Mouse (Mus musculus) neural tube, embryonic 13.5 days (tissue): ENCODE results near the gene Ogfod3. TPM values are rescaled to one million over a fixed set of nuclear protein-coding genes. Genes with fewer than 3 reads are reported as not detected.

Experiments used
- ATAC-seq: fragments of 200-750 bp; cut with Nextera tagmentation; 2 replicates; pipeline ENCODE4 v1.8.0; 2017; ENCODE audit warnings: low read depth, mild to moderate bottlenecking, moderate TSS enrichment, moderate library complexity
- H3K27ac ChIP-seq: fragments of 300-500 bp; sonication (generic); replicated peaks from 2 replicates; pipeline ENCODE4 v1.5.1; 2015; ENCODE audit warnings: moderate library complexity, mild to moderate bottlenecking, inconsistent platforms
- H3K27me3 ChIP-seq: fragments of 300-500 bp; sonication (generic); 2 replicates; pipeline ENCODE4 v1.6.1; 2015; ENCODE audit warnings: mild to moderate bottlenecking, inconsistent platforms
- H3K36me3 ChIP-seq: fragments of 300-500 bp; sonication (generic); 2 replicates; pipeline ENCODE4 v1.6.1; 2015; ENCODE audit warnings: mild to moderate bottlenecking, inconsistent platforms
- H3K4me1 ChIP-seq: fragments of 300-500 bp; sonication (generic); replicated peaks from 2 replicates; pipeline ENCODE4 v1.6.1; 2015; ENCODE audit warnings: inconsistent platforms
- H3K4me2 ChIP-seq: fragments of 300-500 bp; sonication (generic); 2 replicates; pipeline ENCODE4 v1.6.1; 2015; ENCODE audit warnings: inconsistent platforms, mild to moderate bottlenecking, moderate library complexity
- H3K4me3 ChIP-seq: fragments of 300-500 bp; sonication (generic); 2 replicates; pipeline ENCODE4 v1.5.1; 2015; ENCODE audit warnings: mild to moderate bottlenecking, inconsistent platforms
- H3K9ac ChIP-seq: fragments of 300-500 bp; sonication (generic); 2 replicates; pipeline ENCODE4 v1.6.1; 2015; ENCODE audit warnings: moderate library complexity, mild to moderate bottlenecking, inconsistent platforms
- H3K9me3 ChIP-seq: fragments of 300-500 bp; sonication (generic); 2 replicates; pipeline ENCODE4 v1.6.1; 2016; ENCODE audit warnings: inconsistent platforms
- WGBS: fragments of 180-500 bp; shearing (Covaris S2); methylation state at CpG from one replicate; pipeline ENCODE4 v1.1.7; 2015; 5-methylcytosine and 5-hydroxymethylcytosine counted together
- polyA plus RNA-seq: library from polyadenylated mRNA; unstranded; fragments of >200 nt; fragmentation: Nextera tagmentation; extraction: Ambion mirVana; gene quantifications from 2 replicates; pipeline ENCODE4 v1.2.1, GENCODE M21; 2015

Ogfod3 gene
- polyA plus RNA-seq, 1 experiment from 2014 or later = 26.3 TPM

DNA sequence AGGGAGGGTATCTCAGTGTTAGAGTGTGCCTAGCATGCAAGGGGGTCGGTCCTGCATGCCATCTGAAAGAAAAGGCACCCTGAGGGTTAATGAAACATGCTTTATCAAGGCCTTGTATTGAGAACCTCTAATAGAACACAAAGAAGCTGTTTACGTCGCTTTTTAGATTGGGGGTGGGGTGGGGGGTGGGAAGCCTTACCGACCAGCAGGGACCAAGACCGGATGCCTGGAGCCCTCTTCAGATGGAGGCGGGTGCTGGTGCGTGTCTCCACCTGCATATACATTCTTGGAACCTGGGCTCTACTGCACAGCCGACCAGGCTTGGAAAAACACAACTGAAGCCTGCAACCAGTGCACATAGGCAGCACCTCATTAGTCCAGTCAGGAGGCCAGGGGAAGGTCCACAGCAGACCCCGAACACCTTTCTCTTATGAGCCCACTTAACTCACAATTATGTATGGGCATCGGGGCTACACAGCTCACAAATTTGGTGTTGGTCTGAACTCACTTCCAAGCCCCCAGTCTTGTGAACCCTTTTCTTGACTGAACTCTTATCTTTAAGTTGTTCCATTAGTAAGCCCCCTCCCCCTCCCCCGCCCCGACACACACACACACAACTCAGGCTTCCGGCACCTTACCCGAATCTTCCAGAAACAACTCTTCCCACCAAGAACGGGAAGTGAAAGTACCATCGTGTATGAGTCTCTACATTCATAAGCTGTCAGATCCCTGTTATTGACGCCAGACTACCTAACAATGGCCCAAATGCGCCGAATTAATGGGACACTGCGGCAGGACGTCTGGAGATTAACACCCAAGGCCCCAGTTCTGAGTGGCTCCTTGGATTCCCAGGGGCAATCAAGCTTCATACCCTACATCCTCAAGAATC lies 23.9 kb upstream of the Ogfod3 start:
- H3K9me3 ChIP-seq = no peaks in the 10 kb centered on the region
- peaks cover 39% of the 10 kb centered on the region for H3K36me3 ChIP-seq
- H3K4me3 ChIP-seq = peak overlapping the region; percentile 82
- H3K4me1 ChIP-seq = peaks cover 29% of the 10 kb centered on the region
- no peaks in the 10 kb centered on the region for H3K27me3 ChIP-seq
- peak; percentile 27; the same call in 1 of the 2 replicates for ATAC-seq
- 28% methylated on average over 21 of the region's 21 CpGs for WGBS
- H3K4me2 ChIP-seq = peak overlapping the region; percentile 92
- H3K27ac ChIP-seq = peak overlapping the region; percentile 79
- H3K9ac ChIP-seq = peak overlapping the region; percentile 81

DNA sequence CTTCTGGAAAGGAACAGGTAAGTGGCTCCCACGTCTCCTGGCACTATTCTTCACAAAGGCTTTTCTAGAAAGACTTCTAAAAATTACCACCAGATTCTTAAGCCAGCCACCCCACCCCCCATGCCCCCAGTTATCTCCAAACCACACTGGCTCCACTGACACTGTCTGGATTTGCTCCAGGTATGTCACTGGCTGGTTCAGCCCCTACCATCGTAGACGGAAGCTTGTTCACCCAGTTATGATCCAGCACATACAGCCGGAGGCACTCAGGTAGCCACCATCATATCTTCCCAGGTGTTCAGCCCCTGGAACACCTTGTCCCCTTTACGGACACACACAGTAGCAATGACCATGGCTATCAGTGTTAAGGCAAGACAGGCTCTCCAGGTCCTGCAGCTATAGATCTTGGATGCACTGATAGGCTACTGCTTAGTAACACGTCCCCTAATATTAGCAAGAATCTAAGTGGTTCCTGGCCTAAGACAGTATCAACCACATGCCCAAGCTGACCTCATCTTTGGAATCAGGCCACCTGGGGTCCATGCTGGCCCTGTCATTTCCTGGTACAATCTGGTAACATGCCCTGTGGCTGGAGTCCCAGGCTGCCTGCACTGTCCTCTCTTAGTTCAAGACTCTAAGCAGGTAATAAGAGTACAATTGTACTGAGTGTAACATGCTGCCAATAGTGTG lies 17.0 kb upstream of the Ogfod3 start:
- Histone ChIP-seq H3K9me3 (no peaks in the 10 kb centered on the region), H3K9ac (no peak overlapping the region), H3K4me1 (no peaks in the 10 kb centered on the region), H3K27ac (no peak overlapping the region), H3K36me3 (peaks cover 94% of the 10 kb centered on the region), H3K4me2 (no peak overlapping the region), H3K27me3 (no peaks in the 10 kb centered on the region), H3K4me3 (no peak overlapping the region)
- 91% methylated on average over 6 of the region's 6 CpGs for WGBS
- ATAC-seq = no peak

DNA sequence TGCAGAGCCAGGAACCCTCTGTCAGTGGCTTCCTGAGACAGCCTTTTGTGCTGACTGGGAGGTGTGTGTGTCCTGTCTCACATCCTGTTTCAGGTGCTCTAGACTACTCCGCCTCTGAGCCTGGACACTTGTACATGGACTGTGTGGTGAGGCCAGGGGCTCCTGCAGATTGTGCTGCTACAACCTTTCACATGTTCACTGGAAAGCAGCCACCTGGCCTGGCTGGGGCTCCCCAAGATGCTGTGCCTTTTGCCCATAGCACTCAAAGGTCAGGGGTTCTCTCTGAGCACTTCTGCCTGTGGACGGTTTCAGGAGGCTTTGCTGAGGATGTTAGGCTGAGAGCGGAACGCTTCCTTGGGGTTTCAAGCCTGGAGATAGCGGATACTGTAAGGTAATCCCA lies 16.3 kb upstream of the Ogfod3 start:
- no peak overlapping the region for H3K27ac ChIP-seq
- H3K9me3 ChIP-seq = no peaks in the 10 kb centered on the region
- no peak overlapping the region for H3K4me3 ChIP-seq
- ATAC-seq = no peak
- H3K27me3 ChIP-seq = no peaks in the 10 kb centered on the region
- no peak overlapping the region for H3K4me2 ChIP-seq
- WGBS = 91% methylated on average over 5 of the region's 5 CpGs
- no peak overlapping the region for H3K9ac ChIP-seq
- H3K4me1 ChIP-seq = no peaks in the 10 kb centered on the region
- peaks cover 89% of the 10 kb centered on the region for H3K36me3 ChIP-seq

DNA sequence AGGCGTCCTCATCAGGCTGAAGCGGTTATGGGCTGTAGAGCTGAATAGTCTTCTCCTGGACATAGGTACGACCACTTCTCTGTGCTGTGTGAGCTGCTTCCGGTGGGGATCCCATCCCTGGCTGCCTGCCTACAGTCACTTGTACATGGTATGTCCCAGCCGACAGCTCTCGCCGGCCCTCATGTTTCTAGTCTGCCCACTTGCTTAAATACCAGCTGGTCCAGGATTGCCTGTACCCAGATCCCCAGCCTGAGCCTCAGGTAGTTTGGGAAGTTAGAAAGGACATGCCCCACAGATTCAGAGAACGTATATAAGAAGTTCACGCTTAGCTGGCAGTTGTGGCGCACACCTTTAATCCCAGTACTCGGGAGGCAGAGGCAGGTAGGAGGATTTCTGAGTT lies 15.3 kb upstream of the Ogfod3 start:
- no peak overlapping the region for H3K4me2 ChIP-seq
- H3K36me3 ChIP-seq = peaks cover 84% of the 10 kb centered on the region
- H3K27me3 ChIP-seq = no peaks in the 10 kb centered on the region
- H3K4me1 ChIP-seq = no peaks in the 10 kb centered on the region
- 94% methylated on average over 11 of the region's 11 CpGs for WGBS
- no peak overlapping the region for H3K27ac ChIP-seq
- ATAC-seq = no peak
- H3K4me3 ChIP-seq = no peak overlapping the region
- H3K9me3 ChIP-seq = no peaks in the 10 kb centered on the region
- no peak overlapping the region for H3K9ac ChIP-seq

DNA sequence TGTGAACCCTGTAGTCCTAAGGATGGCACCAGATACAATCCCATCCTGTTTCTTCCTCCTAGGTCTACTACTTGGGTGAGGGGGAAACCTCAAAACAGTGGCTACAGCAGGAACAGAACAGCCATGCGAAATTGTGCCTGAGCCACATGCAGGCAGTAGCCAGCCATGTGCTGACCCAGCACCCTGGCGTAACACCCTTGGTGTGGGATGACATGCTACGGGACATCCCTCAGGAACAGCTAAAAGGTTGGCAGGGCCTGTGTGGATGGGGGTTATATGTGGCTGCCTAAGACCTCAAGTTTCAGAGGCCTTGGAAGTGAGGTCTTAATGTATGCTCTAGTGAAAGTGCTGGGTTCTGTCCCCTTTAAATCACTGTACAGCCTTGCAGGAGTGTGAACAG lies 12.3 kb upstream of the Ogfod3 start:
- 95% methylated on average over 3 of the region's 3 CpGs for WGBS
- Histone ChIP-seq H3K4me1 (no peaks in the 10 kb centered on the region), H3K9me3 (no peaks in the 10 kb centered on the region), H3K27ac (no peak overlapping the region), H3K36me3 (peaks cover 57% of the 10 kb centered on the region), H3K4me2 (no peak overlapping the region), H3K4me3 (no peak overlapping the region), H3K9ac (no peak overlapping the region), H3K27me3 (no peaks in the 10 kb centered on the region)
- ATAC-seq = no peak

DNA sequence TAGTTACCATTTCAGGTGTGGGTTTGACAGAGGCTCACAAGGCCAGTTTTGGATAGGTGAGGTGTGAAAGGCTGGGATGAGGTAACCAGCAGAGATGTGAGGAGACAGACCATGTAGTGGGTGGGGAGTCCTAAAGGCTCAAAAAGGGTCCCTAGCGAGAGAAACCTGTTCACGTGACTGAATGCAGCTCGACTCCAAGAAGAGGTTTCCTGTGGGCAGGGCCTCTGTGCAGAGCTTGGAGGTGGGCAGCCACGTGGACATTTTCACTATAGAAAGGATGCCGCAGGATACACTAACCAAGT lies 701 bp downstream of the Ogfod3 start:
- Histone ChIP-seq H3K27ac (peak overlapping the region; percentile 88), H3K36me3 (0 out of 2 replicates have a peak, but pooled peaks cover 12% of the 10 kb centered on the region), H3K4me2 (peak overlapping the region; percentile 76), H3K9ac (peak overlapping the region; percentile 86), H3K9me3 (no peaks in the 10 kb centered on the region), H3K4me1 (peaks cover 16% of the 10 kb centered on the region), H3K27me3 (no peaks in the 10 kb centered on the region), H3K4me3 (peak overlapping the region; percentile 75)
- 0% methylated on average over 5 of the region's 5 CpGs for WGBS
- ATAC-seq = no peak

DNA sequence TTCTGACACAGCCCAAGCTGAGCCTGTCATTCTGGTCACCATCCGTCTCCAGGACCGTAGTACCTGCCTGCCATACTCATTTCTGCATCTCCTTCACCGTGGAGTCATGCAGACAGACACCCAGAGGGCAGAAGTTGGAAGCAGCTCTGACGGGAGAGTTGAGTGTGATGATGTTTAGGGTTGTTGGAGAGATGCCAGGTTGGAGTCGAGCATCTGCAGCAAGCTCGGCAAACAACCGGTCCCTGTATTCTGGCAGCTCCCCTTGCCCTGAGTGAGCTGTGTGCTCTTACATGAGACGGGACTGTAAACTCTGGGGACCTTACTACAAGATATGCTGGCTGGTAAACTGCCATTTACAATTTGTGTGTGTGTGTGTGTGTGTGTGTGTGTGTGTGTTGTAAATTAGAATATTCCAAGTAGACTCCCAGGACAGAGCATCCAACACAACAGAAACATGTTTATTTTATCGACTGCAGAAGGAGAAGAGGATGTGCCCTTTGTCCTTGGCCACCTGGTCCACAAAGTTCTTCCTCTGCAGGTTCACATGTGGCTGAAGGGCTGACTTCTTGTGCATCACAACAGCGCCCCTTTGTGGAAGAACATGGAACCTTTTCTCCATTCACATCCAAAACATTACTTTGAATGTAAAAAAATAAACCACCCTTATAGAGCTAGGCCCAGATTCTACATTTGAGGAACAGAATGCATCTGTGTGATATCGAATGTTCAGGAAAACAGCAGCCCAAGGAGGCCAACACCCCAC lies 2.9 kb downstream of the Ogfod3 start:
- Histone ChIP-seq H3K9ac (no peak overlapping the region), H3K4me2 (no peak overlapping the region), H3K27me3 (no peaks in the 10 kb centered on the region), H3K36me3 (no peaks in the 10 kb centered on the region), H3K9me3 (no peaks in the 10 kb centered on the region), H3K27ac (no peak overlapping the region), H3K4me1 (peaks cover 16% of the 10 kb centered on the region), H3K4me3 (no peak overlapping the region)
- 62% methylated on average over 11 of the region's 11 CpGs for WGBS
- no peak for ATAC-seq

DNA sequence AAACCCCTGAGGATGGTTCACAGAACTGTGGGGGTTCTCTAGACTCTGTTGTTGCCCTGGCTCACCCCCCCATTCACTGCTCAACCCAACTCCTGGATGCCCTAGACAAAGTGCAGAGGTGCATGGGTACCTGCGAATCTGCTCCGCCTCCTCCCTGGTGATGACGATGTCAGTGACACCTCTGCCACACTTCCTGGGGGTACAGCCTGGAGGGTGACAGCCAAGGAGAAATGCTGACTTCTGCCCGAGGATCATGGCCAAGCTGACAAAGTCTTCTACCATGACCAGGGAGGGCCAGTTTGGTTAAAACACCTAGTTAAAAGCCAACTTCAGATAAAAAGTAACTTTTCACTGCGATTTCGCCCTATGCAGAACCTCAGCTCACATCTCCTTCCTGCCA lies 3.7 kb downstream of the Ogfod3 start:
- H3K36me3 ChIP-seq = 0 out of 2 replicates have a peak, but pooled peaks cover 7% of the 10 kb centered on the region
- peaks cover 16% of the 10 kb centered on the region for H3K4me1 ChIP-seq
- ATAC-seq = no peak
- no peak overlapping the region for H3K4me2 ChIP-seq
- no peak overlapping the region for H3K4me3 ChIP-seq
- no peak overlapping the region for H3K27ac ChIP-seq
- H3K27me3 ChIP-seq = no peaks in the 10 kb centered on the region
- no peak overlapping the region for H3K9ac ChIP-seq
- WGBS = 95% methylated on average over 6 of the region's 6 CpGs
- H3K9me3 ChIP-seq = no peaks in the 10 kb centered on the region

DNA sequence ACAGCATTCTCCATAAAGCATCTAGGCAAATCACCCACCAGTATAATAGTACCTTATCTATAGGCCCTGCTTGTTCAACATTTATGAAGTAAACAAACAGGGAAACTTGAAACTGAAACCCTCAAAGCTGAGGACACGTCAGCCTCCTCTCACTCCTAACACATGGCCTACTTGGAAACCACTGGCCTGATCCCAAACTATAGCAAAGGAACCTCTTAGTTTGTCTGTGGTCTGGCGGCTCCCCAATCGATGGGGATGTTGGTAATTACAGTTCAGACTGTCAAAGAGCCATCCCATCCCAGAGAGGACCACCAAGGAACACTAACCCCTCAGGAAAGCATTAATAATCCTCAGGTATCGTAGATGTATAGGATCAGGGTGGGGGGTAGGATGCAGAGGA lies 4.7 kb downstream of the Ogfod3 start:
- Histone ChIP-seq H3K27me3 (no peaks in the 10 kb centered on the region), H3K9ac (no peak overlapping the region), H3K4me1 (peaks cover 10% of the 10 kb centered on the region), H3K4me3 (no peak overlapping the region), H3K27ac (no peak overlapping the region), H3K9me3 (no peaks in the 10 kb centered on the region), H3K4me2 (no peak overlapping the region), H3K36me3 (peaks cover 12% of the 10 kb centered on the region; the same call in 1 of the 2 replicates)
- WGBS = 71% methylated on average over 4 of the region's 4 CpGs
- no peak for ATAC-seq

DNA sequence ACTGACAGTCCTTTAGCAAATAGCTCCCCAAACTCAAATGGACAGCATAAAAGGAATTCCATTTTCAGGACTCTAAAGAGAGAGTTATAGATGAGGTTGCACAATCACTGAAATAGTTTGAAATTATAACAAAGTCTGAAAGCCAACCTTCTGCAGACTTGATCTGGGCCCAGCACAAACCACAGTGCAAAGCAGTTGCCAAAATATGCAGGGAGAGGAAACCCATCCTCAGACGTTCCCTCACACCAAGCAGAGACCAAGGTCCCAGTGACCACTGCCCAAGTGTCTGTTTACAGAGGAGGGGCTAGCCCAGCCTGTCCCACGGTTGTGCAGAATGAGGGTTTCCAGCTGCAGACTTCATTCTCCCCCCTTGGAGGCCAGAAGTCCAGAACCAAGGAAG lies 5.9 kb downstream of the Ogfod3 start:
- Histone ChIP-seq H3K36me3 (peaks cover 20% of the 10 kb centered on the region), H3K27me3 (no peaks in the 10 kb centered on the region), H3K4me3 (no peak overlapping the region), H3K27ac (no peak overlapping the region), H3K9ac (no peak overlapping the region), H3K4me2 (no peak overlapping the region), H3K4me1 (peaks cover 4% of the 10 kb centered on the region), H3K9me3 (no peaks in the 10 kb centered on the region)
- whole genome bisulfite sequencing = 63% methylated on average over 2 of the region's 2 CpGs
- ATAC-seq = no peak

DNA sequence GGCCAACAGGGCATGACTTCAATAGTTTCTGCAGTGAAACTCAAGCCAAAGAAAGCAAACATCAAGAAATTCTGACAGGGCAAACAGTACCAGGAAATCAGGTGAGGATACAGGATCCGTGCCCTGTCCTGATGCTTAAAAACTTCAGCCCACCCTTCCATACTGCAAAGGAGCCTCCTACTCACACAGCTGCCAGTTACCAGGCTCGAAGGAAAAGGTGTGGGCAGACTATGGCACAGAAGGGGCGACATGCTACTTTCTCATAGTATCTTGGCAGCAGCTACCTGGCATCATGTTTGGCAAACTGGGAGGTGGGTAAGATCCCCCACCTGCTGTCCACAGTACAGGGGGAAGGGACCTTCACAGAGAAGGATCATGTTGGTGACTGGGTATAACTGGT lies 11.1 kb downstream of the Ogfod3 start:
- Histone ChIP-seq H3K27me3 (no peaks in the 10 kb centered on the region), H3K36me3 (peaks cover 28% of the 10 kb centered on the region), H3K9me3 (no peaks in the 10 kb centered on the region), H3K4me3 (no peak overlapping the region), H3K4me2 (no peak overlapping the region), H3K27ac (no peak overlapping the region), H3K4me1 (no peaks in the 10 kb centered on the region), H3K9ac (no peak overlapping the region)
- ATAC-seq = no peak
- WGBS = 80% methylated on average over 3 of the region's 3 CpGs

DNA sequence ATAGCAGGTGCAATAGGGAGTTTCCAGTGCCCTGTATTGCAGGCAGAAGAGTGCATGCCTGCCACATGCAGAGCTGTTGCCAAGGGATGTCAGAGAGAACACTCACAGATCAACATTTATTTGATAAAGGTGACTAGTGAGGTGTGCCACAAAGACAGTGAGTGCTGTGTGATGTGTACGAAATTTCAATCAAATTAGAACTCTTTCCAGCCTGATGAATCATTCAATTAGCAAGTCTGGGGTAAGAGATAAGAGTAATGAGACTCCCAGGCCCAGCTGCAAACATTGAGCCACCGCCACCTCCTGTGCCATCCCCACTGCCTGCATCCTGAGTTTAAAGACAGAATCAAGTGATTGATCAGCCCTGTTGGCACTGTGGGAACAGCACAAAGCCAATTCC lies 11.8 kb downstream of the Ogfod3 start:
- WGBS = 64% methylated on average over 2 of the region's 2 CpGs
- H3K27me3 ChIP-seq = no peaks in the 10 kb centered on the region
- H3K4me1 ChIP-seq = no peaks in the 10 kb centered on the region
- no peak for ATAC-seq
- no peak overlapping the region for H3K27ac ChIP-seq
- no peak overlapping the region for H3K4me2 ChIP-seq
- no peak overlapping the region for H3K4me3 ChIP-seq
- H3K9ac ChIP-seq = no peak overlapping the region
- H3K9me3 ChIP-seq = no peaks in the 10 kb centered on the region
- peaks cover 28% of the 10 kb centered on the region for H3K36me3 ChIP-seq
